Mouse (Mus musculus): Measurements from ENCODE around the gene Nhsl2. TPM values are rescaled to one million over a fixed set of nuclear protein-coding genes. Genes with fewer than 3 reads are reported as not detected.

The Nhsl2 gene
- total RNA-seq, 2 experiments from 2014 or later = 49.3 to 57.1 TPM

DNA sequence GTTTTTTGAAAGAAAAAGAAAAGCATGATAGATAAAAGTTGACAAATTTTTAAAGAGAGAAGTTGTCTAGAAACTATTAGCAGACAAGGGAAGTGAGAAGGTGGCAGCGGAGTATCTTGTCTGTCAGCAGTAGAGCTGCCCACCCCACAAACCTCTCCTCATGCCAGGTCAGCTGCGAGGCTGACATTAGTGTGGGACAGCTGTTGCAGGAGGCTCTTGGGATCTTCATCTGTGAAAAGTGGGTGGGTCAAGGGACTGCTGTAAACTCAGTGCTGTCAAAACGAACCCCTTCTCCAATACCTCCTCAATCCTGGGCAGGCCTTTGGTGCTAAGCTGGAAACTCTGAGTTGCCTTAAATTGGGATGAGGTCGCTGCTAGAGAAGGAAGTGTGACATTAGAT, 202.0 kb downstream of the Nhsl2 start:
- no peak for DNase-seq (ENCODE audit: low spot score in 2 of 2)
- Histone ChIP-seq H3K4me3 (no peak overlapping the region), H3K27ac (no peak overlapping the region)
- TF ChIP-seq CTCF (conservative IDR thresholded peaks at IDR 0.05) = no peak

DNA sequence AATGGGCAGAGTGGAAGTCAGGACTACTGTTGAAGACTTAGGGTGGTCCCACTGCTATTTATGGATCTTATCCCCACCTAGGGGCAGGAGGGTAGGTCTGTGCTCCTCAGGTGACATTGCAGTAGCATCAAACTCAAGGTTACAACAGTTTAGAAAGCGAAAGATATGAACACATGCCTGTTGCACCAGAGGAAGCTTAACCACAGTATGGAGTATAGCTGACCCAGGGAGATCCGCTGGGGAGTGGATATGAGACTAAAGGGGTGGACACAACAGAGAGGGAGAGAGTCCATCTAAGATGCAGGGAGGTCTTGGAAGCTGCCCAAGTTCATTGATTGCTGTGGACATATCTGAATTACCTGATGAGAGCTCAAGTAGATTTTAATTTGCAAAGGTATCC, 204.2 kb downstream of the Nhsl2 start:
- DNase-seq (ENCODE audit: low spot score in 2 of 2) = no peak
- Histone ChIP-seq H3K4me3 (no peak overlapping the region), H3K27ac (no peak overlapping the region)
- TF ChIP-seq CTCF (conservative IDR thresholded peaks at IDR 0.05) = no peak

DNA sequence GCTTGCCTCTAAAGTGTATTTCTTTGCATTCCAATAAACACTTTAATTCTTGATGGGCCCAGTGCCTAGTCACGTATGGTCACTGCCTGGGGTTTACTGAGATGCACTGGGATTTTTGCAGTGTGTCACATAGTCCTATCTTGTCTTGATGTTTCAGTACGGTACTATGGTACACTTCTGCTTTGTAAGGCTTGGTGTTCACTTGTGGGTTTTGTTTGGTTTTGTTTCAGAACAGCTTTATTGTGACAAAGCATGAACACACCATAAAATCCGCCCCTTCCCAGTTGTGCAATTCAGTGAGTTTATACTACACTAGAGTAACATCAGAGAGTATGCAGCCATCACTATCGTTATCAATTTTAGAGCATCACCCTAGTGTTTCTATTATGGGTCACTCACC, 204.8 kb downstream of the Nhsl2 start:
- no peak overlapping the region for H3K4me3 ChIP-seq
- no peak for DNase-seq (ENCODE audit: low spot score in 2 of 2)
- no peak for TF ChIP-seq CTCF (conservative IDR thresholded peaks at IDR 0.05)
- H3K27ac ChIP-seq = no peak overlapping the region

DNA sequence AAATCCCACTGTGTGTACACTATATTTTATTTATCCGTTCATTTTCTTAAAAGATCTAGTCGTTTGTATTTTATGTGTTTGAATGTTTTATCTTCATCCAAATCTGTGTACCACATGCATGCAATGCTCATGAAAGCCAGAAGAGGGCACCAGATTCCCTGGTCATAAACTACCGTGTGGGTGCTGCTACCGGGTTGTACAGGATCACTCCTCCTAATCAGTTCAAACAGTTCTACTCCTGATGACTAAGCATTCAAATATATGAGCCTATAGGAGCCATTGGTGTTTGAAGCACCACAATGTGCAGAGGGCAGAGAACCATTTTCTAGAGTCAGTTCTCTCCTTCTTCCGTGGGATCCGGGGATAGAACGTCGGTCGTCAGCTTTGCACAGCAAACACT, 210.3 kb downstream of the Nhsl2 start:
- H3K27ac ChIP-seq = no peak overlapping the region
- TF ChIP-seq CTCF (conservative IDR thresholded peaks at IDR 0.05) = peak; percentile 72
- no peak overlapping the region for H3K4me3 ChIP-seq
- DNase-seq (ENCODE audit: low spot score in 2 of 2) = no peak

DNA sequence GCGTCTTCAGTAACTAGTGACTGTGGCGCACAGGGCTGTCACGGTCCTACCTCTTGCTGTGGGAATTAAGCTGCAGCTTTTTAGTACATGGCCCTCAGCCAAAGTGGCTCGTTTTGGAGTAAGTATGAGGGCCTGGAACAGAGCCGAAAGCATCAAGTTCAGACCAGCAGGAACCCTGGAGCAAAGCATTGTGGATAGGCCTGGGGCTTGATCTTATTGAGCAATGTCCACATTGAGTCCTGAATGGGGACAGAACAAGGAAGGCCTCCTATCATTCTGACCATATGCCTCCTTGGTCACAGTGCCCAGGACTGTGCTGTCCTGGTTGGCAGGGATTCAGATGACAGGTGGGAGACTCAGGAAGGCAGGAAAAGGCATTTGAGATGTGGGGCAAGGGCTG, 211.1 kb downstream of the Nhsl2 start:
- no peak for DNase-seq (ENCODE audit: low spot score in 2 of 2)
- Histone ChIP-seq H3K4me3 (no peak overlapping the region), H3K27ac (no peak overlapping the region)
- TF ChIP-seq CTCF (conservative IDR thresholded peaks at IDR 0.05) = no peak

DNA sequence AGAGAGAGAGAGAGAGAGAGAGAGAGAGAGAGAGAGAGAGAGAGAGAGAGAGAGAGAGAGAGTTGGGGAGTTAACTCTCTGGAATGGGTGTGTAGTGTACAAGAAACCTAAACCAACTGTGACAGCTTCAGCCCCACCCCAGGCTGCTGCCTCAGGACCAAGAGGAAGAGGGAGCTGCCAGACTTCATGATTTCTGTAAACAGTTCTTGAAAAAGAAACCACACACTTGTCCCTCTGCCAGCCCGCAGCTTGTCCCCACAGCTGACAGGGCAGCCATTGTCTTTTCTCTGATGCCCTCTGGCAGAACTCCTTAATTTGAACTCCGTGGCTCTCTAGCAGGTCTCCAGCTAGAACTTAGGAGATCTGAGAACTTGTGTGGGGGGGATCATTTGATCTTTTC, 211.7 kb downstream of the Nhsl2 start:
- H3K27ac ChIP-seq = no peak overlapping the region
- TF ChIP-seq CTCF (conservative IDR thresholded peaks at IDR 0.05) = no peak
- no peak for DNase-seq (ENCODE audit: low spot score in 2 of 2)
- no peak overlapping the region for H3K4me3 ChIP-seq

DNA sequence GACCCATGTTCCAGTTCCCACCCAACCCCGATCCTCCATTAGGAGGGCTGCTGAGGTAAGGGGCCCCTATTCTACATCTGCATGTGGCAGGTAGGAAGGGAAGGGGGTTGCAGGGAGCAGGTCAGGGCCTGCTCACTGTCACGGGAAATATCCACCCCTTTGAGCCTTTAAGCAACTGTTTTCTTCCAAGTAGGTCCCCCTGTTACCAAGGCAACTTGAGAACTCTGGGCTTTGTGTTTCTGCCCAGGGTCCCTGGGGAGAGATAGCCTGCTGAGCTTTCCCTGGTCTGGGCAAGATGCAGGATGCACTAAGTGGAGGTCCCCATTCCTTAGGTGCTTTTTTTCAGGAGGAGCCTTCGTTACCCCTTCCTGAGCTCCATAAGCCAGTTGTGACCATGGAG, 214.9 kb downstream of the Nhsl2 start:
- no peak for TF ChIP-seq CTCF (conservative IDR thresholded peaks at IDR 0.05)
- H3K4me3 ChIP-seq = no peak overlapping the region
- DNase-seq (ENCODE audit: low spot score in 2 of 2) = no peak
- no peak overlapping the region for H3K27ac ChIP-seq

DNA sequence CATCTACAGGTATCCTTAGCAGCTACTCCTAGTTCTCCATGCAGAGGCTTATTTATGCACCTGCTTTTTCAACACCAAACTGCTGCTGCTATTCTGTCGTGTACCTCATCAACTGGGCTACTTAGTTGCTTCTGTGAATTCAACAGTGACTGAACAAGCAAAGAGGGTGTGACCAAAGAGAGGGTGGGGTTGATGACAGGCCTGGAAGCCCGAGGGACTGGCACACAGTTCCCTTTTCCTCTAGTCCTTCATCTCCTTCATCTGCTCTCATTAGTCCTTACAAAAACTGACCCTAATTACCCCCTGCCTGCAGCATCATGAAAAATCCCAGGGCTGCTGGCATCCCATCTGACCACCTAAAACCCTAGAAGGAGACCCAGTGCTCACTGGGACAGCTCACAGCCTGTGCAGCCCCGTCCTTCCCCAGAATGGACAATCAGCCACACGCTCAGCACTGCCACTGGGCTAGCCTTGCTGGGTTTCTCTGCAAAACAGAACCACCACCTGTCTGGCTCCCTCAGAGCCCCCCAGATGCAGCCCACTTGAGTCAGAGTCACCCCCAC, 216.1 kb downstream of the Nhsl2 start:
- H3K4me3 ChIP-seq = no peak overlapping the region
- H3K27ac ChIP-seq = 0 out of 2 replicates have a peak overlapping the region, but pooled peaks have one; percentile 4
- DNase-seq (ENCODE audit: low spot score in 2 of 2) = no peak
- no peak for TF ChIP-seq CTCF (conservative IDR thresholded peaks at IDR 0.05)

DNA sequence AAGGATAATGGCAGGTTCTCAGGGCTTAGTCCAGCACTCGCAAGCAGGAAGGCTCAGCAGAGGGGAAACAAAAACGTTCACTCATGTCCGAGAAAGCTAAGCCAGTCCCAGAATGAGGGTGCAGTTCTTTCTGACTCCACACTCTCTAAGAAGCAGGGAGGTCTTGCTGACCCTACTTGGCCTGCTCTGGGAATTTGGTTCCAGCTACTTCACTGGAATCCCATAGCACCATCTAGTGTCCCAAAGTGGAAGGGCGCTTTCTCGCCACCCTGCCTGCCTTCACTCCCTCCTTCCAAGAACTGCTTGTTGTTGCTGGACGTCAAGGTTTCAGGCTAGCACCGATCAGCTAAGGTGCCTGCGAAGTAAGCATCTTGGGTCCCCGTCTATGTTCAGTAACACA, 216.9 kb downstream of the Nhsl2 start:
- TF ChIP-seq CTCF (conservative IDR thresholded peaks at IDR 0.05) = peak; percentile 91
- H3K27ac ChIP-seq = no peak overlapping the region
- peak in 1 of 2 experiments; percentile 74 for DNase-seq (ENCODE audit: low spot score in 2 of 2)
- H3K4me3 ChIP-seq = no peak overlapping the region

DNA sequence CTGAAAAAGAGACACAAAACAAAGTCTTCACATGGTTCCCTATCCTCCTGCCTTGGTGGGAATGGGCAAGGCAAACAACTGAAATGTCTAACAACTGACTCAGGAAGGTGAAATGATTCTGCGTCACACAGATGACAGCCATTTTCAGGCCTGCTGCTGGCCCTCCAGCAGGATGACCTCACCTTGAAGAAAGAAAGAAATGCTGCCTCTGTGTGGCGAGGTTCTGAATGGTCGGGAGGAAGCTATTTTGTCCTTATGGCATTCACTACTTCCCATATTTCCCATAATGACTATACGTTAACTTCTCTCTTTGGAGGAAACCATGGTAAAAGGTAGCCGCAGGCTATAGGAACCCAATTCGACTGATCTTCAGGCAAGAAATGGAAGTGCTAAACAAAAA, 217.9 kb downstream of the Nhsl2 start:
- DNase-seq (ENCODE audit: low spot score in 2 of 2) = no peak
- Histone ChIP-seq H3K4me3 (no peak overlapping the region), H3K27ac (no peak overlapping the region)
- peak; percentile 41 for TF ChIP-seq CTCF (conservative IDR thresholded peaks at IDR 0.05)

DNA sequence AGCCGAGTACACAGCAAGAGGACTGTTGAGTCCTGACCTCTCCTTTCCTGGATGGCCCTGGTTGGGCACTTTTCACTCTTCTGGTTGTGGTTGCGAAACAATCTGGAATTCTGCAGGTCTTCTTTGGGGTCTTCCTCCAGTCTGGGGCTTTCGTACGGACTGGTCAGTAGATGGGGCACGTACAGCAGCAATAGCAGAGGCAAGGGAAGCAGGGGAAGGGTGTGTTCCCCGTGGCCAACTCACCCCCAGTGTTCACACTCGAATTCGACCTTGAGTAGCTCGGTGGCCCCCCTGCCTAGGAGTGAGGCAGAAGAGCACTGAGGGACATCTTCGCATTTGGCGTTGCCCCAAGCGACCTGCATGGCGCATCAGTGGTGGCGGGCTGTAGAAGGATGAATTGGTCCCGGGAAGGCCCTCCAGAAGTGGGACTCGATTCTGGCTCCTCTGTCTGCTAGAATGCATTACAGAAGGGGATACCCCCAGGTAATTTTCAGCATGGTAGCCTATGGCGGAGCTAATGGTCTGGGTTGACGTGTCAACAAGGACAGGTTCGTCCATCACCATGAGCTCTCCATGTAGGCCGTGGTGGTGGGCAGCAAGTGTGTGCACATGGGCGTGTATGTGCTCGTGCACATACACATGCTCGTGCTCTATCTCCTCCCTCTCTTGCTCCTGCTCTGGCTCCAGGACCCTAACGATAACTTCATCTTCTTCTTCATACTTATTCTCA, 219.8 kb downstream of the Nhsl2 start:
- no peak for DNase-seq (ENCODE audit: low spot score in 2 of 2)
- no peak for TF ChIP-seq CTCF (conservative IDR thresholded peaks at IDR 0.05)
- Histone ChIP-seq H3K4me3 (no peak overlapping the region), H3K27ac (no peak overlapping the region)

DNA sequence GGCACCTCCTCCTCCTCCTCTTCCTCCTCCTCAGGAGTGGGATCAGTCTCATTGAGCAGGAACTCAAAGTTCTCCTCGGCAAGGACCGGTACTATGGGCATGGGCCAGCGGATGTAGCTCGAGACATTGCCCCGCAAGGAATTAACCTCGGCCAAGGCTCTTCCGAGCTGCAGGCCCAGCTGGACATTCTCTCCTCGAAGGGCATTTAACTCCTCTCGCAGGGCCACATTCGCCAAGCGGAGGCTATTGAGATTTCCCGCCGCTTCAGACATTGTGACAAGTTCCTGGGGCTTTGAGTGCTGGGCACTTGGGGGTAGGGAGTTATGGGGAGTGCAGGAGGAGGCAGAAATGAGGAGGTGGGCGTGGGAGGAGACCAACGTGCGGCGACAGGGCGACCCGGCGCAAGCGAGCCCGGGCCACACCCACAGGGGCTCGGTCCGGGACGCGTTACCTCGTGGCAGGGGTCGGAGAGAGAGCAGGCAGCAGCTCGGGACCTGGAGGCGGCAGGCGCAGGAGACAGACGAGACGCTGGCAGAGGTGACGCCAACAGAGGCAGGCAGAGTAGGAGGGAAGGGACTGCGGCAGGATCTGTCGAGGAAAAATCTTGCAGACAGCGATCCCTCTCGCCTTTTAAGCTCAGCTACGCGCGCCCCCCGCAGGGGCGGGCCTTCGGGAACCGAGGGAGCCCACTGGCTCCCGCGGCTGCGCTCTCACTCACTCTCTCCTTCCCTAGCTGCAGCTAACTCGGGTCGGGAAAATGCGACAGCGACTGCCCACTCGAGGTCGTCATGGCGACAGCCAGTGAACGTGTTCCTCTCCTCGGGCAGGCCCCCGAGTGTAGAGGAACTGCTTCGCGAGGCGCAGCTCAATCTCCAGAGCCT, 221.6 kb downstream of the Nhsl2 start, which contains the start of gene Rtl5:
Gene Rtl5, minus strand, starts transcription at position 714 of the 881 bp plus-strand sequence.
- peak; percentile 66 to 81 for DNase-seq (ENCODE audit: low spot score in 2 of 2)
- Histone ChIP-seq H3K4me3 (peak within 1 kb of the TSS; percentile 58), H3K27ac (peak within 1 kb of the TSS; percentile 67)
- no peak for TF ChIP-seq CTCF (conservative IDR thresholded peaks at IDR 0.05)

DNA sequence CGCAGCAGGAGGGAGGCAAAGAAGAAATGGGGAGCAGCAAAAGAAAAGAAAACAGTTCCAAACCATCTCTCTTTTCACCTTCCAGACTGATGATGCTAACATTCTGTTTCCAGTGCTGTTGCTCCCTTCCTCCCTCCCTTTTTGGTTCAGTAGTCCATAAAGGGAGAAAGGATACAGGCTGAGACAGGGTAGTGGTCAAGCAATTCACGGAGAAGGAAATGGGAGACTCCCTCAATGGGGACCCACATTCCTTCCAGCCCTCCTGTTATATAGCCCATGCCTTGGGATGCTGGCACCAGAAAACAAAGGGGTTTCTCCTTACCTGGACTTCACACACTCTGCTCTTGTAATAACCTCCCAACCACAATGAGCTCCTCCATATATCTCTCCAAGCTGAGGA, 222.3 kb downstream of the Nhsl2 start:
- TF ChIP-seq CTCF (conservative IDR thresholded peaks at IDR 0.05) = no peak
- DNase-seq (ENCODE audit: low spot score in 2 of 2) = no peak
- Histone ChIP-seq H3K27ac (peak overlapping the region; percentile 67; the same call in 1 of the 2 replicates), H3K4me3 (peak overlapping the region; percentile 58)

Data from layer of hippocampus, adult 2 months (tissue).